Mouse (Mus musculus): ENCODE results near the gene Jazf1.

The Jazf1 gene

DNA sequence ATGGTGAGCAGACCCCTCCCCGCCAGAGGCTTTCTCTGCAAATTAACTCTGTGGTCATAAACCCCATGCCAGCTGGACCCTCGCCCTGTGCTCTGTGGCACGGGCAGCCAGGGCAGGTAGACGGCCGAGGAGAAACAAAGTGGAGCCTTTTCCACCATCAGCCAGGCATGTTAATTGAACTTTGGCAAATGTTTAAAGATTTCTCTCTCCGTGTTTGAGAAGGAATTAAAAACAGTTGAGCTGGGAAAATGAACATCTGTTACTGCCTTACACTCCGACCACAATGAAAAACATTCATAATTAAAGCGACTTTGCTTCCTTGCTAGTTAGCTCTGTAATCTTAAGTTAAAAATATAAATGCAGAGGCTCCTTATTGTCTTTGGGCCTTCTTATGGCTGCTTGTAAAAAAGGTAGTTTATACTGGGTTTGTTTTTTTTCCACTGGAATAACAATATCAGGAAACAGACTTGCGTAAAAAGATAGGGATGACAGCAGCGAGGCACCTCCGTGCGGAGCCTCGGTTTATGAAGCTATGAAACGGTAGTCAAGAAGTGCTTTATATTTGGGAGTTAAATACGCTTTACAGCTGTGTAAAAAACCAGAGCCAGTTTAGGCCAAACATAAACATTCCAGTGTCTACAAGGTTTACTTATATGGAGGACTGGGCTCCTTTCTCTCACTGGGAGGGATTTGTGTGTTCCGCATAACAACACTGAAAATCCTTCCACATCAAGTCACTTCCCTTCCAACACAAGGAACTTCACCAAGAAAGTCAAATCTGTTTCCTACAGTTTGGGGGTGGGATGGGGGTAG lies 273.2 kb downstream of the Jazf1 start:
- no peak for DNase-seq (ENCODE audit: low spot score)

DNA sequence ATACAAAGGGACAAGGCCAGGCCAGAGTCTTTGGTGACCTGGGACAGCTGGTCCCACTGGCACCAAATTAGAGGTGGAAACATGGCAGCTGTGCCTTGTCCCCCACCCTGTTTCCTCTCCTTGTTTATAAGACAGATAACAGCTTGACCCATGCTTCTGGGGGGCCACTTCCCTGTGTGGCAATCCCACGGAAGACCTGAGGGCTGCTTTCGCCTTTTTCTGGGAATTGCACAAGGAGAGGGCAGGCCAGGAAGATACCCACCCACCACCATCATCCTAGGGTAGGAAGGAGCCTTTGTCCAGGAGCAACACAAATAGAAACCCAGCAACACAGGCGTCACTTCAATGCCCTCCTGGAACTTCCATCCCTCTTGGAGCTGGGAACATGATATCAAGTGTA lies 276.0 kb downstream of the Jazf1 start:
- no peak for DNase-seq (ENCODE audit: low spot score)

DNA sequence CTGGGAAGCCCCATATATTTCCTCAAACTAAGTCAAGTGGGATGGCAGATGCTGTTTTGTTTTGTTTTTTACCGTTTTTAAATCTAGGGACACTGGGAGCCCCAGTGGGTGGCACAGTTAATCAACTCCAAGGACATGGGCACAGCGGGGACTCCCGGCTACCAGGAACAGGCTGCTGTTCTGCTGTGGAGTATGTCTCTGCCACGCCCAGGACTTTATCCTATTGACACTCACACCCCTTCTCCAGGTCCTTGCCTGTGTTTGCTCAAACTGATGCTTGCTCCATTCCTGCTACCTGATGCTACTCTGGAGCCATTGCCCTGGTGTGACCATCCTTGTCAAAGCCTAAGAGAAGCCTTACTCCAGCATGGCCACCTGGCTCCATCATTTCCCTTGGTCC lies 277.6 kb downstream of the Jazf1 start:
- DNase-seq (ENCODE audit: low spot score) = no peak

DNA sequence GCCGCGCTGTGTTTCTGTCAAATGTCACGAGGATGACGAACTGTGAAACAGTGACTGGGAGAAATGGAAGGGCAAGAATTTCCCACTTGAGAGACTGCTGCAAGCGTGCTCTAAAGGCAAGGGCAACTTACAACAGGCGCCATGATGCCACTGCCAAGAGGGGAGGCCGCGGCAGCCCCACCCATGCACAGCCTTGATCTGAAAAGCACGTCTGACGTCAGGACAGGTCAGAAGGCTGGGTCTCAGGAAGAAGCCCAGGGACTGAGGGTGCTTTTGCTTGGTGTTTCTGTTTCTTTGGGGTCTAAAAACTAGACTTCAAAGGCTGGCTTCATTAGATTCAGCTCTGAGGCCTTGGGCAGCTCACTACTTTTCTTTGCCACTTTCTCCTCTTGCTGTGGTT lies 278.1 kb downstream of the Jazf1 start:
- DNase-seq (ENCODE audit: low spot score) = no peak

DNA sequence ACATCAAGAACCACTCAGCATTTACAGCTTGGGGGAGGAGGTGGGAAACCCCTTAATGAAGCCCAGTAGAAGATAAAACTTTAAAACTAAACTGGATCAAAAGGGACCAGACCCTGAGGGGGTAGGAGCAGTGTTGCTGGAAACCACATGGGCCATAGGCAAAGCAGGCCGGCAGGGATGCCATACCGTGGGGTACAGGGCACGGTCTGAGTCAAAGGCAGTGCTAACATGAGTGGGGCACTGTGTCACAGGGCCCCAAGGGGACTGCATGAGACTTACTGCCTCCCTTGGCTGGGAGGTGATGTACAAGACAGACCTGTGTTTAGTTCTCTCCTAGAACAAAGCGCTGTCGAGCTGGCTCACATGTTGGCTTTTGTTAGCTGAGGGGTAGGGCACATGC lies 288.9 kb downstream of the Jazf1 start:
- DNase-seq (ENCODE audit: low spot score) = no peak

DNA sequence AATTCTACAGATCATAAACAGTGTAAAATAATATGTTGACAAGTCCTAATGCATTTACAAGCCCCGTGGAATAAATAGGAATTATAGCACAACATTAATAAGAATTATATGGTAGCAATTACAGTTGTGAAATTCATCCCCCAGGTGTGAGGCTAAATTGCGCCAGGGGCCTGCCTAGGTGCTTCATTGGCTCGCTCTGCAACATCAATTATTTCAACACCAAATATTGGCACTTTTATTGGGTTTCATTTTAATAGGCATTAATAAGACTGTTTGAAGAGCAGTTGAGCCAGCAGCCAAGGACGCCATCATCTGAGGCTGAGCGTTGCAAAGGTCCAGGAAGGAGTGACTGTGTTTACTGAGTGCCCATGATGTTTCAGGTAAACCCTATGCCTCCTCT lies 289.9 kb downstream of the Jazf1 start:
- DNase-seq (ENCODE audit: low spot score) = no peak

DNA sequence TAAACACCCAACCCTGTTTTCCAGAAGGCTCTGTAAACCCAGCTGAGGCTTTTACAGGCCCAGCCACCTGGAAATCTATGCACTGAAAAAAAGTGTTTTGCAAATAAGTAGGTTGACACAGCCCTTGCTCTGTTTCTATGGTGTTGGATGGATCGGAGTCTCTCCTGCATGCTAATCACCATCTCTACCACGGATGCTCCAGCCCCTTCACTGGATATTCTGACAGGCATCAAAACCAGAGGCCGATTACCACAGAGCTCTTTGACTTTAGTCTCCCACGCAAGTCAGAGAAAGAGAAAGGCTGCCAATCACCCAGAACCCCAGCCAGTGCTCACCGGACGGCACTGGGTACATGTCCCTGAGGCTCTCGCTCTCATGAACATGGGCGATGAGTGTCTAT lies 291.4 kb downstream of the Jazf1 start:
- DNase-seq (ENCODE audit: low spot score) = no peak

DNA sequence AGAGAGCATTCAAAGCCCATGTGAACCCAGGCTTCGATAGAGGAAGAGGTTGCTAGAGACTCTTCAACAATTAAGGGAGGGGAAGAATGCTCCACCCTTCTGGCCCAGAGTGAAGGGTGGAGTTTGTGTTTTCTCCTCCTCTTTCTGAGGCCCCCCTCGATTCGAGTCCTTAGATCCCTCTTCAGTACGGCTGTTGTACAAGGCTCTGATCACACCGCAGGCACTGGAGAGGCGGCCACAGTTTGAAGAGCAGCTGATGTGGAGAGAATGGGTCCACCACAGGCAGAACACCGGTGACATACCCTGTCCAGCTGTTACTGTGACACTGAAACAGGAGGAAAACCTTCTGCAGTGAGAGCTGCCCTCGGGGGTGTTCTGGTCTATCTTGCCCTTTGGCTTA lies 292.5 kb downstream of the Jazf1 start:
- no peak for DNase-seq (ENCODE audit: low spot score)

DNA sequence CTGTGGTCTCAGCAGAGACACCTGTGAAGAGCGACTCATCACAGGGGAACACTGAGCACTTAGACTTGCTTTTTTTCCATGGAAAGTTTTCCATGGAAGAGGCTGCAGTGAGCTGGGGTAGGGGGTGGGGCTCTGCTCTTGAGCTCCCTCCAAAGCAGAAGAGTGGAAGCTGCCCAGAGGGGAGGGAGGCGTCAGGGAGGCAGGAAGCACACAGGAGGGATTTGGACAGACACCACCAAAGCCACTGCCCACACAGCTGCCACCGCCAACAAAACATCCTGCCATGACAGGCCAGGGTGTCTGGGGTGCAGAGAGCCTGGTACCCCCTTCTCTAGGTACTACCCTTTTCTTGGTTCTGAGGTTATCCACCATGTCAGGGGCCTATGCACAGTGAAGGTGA lies 293.1 kb downstream of the Jazf1 start:
- no peak for DNase-seq (ENCODE audit: low spot score)

DNA sequence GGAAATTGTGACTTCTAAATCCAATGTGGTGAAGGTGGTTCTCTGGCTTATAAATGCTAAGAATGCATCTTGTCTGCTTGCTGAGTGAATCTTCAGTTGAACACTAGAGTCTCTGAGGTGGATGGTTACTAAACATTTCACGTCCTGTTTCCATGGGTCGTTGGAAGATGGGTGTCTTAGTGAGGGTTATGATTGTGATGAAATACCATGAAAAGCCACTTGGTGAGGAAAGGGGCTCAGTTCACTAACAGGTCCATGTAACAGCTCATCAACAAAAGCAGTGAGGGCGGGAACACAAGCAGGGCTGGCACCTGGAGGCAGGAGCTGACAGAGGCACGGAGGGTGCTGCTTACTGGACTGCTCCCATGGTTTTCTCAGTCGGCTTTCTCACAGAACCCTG lies 295.3 kb downstream of the Jazf1 start:
- no peak for DNase-seq (ENCODE audit: low spot score)

DNA sequence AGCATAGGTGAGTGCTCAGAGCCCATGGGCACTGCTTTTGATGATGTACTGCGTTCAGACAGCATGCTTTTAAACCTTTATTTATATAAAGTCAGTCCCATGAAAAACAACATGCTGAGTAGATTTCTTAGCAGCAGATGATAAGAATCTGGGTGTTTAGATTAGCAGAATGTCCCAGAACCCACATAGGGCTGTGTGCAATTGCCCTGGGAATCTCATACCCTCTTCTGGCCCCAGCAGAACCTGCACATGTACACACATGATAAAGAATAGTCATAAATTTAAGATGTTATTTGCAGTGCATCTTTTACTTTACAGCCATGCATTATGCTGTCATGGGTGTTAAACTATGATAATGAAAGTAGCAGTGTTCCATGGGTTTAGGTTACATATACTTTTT lies 297.6 kb downstream of the Jazf1 start:
- no peak for DNase-seq (ENCODE audit: low spot score)

DNA sequence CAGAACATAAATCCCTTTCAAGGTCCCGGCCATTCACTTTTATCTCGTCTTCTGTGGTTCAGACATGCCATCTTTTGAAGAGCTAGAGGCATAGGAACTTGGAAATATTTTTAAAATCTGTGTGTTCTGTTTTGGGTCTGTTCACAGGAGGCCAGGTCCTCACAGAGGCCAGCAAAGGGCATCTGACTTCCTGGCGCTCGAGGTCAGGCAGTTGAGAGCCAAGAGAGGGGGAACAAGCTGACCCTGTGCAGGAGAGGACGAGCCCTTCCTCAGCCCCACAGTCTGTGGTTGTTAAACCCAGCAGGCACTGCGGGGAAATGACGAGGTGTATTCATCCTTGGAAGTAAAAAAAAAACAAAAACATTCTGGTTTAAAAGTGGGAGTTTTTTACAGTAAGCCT lies 303.2 kb downstream of the Jazf1 start:
- peak; percentile 58 for DNase-seq (ENCODE audit: low spot score)

DNA sequence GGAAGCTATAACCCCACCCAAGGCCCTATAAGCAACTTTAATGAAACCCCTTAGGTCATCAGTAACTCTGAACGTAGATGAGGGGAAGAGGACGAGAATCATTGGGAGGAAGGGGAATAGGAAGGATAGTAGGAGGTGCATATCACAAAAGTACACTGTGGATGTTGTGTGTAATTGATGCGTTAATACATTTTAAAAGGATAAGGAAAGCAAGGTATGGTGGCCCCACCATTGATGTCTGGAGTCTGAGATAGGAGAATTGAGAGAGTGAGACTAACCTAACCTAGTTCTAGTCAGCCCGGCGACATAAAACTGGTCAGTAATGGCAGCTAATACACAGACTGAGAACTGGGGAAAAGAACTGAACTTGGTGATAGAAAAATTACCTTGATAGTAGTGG lies 315.6 kb downstream of the Jazf1 start:
- no peak for DNase-seq (ENCODE audit: low spot score)

DNA sequence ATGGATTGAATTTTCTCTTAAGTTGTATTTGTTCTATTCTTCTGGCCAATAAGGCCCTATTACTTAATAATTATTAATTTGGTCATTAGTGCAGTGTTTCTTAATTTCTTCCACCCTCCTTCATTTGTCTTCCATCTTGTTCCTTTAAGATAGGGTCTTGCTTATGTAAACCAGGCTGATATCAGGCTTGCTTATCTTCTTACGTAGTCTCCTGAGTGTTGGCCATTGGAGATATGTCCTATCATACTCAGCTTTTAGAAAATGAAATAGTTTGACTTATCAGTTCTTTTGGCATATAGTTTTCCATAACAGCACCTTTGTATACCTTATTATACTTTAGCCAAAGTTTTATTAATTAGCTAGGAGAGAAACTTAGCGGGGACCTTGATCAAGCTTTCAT lies 333.8 kb downstream of the Jazf1 start:
- DNase-seq (ENCODE audit: low spot score) = no peak

DNA sequence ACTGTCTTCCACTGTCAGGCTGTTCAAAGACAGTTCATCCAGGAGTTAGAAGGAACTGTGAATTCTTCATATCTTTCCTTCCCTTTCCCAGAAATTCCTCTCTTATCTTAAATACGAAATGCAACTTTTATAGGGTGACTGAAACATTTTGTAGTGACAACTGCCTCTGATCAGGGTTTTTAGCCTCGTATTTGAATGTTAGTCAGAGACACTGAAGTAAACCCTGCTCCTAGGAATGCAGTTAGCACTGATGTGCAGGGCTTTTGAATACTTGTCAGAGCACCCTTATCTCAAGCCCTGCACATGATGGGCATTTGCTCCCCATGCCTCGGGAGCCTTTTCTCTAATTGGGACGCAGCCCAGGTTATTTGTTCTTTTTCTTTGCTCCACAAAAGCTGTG lies 338.1 kb downstream of the Jazf1 start:
- DNase-seq (ENCODE audit: low spot score) = no peak

DNA sequence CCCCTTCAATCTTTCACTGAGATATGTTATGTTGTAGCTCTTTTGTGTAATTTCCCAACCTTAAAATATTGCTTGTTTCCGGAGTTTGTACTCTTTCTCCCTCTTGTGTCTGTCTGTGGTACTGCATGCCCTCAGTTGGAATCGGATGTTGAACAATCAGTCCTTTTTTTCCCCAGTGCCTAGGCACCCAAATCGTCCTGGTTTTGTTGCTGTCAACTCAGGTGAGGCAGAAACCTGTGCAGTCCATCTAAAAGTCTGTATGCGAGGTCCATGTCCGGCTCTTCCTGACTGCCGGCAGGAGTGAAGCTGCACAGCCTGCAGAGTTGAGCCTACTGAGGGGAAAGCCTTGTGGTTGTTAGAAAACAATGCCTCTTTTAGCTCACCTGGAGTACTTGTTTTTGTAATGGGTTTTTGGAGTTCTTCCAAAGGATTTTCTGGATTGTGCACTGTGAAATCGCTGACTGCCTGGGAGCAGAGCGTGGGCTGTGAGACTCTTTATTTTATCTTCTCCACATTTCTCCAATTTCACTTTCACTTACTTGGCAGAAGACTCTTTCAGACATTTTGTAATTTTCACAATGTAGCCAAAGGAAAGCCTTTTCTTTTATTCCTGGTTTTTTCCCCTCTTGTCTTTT lies 343.5 kb downstream of the Jazf1 start:
- peak; percentile 27 for DNase-seq (ENCODE audit: low spot score)

Measured in ovary, postnatal 36 days (tissue).